Mouse (Mus musculus) granulocyte monocyte progenitor cell, adult 5-6 weeks (primary cell): Measurements from ENCODE around the gene Trcg1. TPM values are rescaled to one million over a fixed set of nuclear protein-coding genes. Genes with fewer than 3 reads are reported as not detected.

ENCODE experiments used
- ATAC-seq: replicated peaks from 2 replicates; pipeline ENCODE4 v1.8.0; 2016; ENCODE audit warnings: mild to moderate bottlenecking, moderate TSS enrichment, inconsistent platforms; ENCODE audit not compliant: poor library complexity, severe bottlenecking
- total RNA-seq, 2 experiments: library from RNA; stranded (forward) in 1 of 2; stranded (reverse) in 1 of 2; fragments of 200-712, 200-1000 nt in 1 of 2; fragments of >200 nt in 1 of 2; fragmentation: Nextera tagmentation in 1 of 2; gene quantifications; 2 replicates each; pipeline ENCODE4 v1.2.3; 2014 to 2017

The Trcg1 gene
- total RNA-seq, 2 experiments from 2014 or later, result not detected

DNA sequence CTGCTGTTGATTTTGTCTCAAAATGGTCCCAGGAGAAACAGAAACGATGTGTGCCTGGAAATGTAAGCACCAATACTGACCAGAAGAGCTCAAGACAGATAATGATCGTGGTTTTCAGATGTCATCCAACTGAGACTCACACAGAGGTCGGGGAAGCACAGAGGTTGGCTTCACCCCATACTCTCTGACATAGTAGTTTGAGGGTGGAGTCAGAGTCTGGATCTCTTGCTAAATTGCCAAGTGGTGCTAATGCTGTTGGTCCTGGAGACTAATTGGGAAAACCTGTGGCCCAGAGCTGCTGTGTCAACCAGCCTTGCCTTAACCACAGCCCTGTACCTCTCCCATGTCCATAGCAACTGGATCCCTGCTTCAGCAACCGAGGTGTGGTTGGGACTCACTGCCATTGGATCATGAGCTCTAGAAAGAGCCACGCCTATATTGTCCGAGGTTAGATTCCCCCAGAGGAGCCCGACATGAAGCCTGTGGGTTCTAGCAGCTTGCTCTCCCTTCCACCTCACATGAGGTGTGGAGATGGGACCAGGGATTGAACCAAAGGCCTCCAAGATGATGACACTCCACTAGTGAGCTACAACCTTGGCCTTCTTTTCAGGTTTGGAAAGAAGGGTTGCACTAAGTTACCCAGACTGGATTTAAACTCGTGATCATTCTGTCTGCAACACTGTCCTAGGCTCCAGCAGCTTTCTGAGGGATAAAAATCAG, 4.7 kb upstream of the Trcg1 start:
- no peak for ATAC-seq

DNA sequence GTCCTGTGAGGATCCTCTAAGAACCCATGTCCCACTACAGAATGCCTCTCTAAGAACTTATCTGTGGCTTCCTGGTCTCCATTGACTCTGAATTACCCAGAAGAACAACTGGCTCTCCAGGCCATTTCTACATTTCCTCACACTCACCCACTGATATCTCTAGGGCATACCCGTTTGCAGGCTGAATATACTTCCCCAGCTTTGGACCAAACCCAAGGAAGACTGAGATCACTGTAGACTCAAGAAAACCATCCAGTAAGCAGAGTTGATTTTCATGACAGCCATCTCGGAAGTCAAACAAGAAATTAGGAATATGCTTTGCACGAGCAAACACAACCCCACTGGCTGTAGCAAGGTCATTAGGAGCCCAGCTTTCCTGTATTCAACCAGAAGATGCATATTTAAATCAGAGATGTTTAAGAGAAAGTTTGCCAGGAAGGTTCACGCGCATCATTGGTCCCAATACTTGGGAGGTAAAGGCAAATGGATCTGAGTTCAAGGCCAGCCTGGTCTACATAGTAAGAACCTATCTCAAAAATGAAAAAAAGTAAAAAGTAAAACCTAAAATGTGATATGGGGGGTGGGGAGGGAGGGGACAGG, 3.9 kb upstream of the Trcg1 start:
- ATAC-seq, result no peak

DNA sequence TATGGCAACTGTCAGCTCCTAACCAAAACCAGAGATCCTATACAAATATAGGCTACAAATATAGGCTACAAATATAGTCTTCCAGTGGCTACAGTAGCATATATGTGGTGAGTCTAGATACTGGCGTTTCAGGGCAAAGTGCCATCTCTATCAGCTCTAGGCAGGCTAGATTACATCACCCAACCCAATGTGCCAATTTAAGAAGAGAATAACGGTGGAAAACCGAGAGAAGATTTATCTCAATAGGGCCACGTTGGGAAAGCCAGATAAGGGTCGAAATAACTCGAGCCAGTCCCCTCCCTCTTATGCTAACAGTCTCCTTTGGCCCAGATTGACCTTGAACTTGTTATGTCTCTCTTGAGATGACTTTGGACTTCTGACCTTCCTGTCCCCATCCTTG, 3.2 kb upstream of the Trcg1 start:
- ATAC-seq, result 0 out of 2 replicates have a peak, but pooled peaks have one; percentile 26

DNA sequence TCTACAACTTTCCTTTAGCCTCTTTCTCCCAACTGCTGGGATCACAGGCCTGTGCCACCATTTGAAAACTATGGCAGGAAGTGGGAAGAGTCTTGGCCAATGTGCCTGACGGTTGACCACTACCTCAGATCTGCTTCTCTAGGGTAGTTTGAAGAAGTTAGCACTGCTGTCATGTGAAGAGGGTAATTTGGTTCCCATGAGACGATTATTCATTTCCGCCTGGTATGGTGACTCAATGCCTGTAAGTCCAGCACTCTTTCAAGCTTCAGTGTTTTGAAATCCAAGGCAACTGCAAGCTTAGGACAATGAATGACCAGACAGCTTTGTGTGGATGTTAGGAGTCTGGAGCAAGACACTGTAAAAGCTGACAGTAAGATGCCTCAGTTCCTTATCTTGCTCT, 2.6 kb upstream of the Trcg1 start:
- ATAC-seq, result peak; percentile 94

DNA sequence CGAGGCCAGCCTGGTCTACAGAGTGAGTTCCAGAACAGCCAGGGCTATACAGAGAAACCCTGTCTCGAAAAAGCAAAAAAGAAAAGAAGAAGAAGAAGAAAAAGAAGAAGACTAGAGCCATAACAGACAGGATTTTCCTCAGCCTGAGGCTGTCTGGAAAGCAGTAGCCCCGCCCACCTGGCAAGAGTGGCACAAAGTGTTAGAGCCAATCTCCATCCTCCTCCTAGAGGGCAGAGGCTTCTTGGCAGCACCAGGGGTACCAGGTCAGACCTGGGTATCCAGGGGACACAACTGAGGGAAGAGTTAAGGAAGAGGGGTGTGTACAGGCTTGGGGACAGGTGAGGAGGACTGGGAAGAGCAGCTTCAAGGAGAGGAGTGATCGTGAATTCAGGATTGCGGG, 1.3 kb downstream of the Trcg1 start:
- no peak for ATAC-seq

DNA sequence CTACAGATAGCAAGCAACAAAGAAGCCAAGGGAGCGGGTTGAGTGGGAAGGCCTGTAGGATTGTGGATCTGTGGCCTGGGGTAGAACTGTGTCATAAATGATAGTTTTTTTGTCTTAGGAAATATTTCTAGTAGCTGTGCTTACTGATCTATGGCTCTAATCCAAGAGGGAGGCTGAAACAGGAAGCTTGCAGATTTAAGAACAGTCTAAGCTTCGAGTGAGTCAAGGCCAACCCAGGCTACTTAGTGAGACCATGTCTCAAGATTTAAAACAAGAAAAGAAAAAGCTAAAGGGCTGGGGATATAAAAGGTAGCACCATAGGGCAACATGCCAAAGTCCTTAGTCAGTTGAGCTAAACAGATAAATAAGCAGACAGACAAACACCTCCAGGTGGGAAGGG, 1.9 kb downstream of the Trcg1 start:
- no peak for ATAC-seq

DNA sequence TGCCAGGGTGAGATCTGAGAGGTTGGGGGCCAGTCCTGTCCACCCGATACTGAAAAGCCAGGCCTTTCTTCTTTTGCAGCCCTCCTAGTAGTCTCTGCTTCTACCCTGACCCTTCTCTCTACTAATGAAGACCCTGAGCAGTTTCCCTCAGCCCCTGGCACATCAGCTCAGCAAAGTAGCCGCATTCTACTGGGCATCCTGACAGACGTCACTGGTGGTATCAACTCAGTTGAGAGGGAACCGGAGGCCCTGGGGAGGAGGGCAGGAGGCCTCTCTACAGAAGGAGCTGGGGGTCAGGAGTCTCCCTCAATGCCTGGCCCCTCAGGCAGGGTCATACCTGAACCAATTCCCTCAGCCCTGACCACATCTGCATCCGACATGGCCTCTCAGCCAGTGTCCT, 4.8 kb downstream of the Trcg1 start:
- ATAC-seq, result no peak

DNA sequence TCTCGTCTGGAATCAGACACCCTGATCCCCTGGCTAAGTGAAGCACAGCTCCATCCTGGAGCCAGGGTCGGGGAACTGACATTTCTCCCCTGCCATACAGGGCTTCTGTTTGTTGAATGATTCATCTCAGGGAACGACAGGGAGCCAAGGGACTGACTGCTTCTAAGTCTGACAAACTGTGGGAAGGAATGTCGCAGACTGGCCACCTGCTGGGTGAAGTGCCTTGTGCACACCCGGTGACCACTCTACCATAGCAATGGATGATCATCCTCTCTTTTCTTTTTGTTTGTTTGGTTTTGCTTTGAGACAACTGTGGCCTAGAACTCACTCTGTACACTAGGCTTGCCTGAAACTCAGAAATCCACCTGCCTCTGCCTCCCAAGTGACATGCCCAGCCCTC, 6.6 kb downstream of the Trcg1 start:
- no peak for ATAC-seq

DNA sequence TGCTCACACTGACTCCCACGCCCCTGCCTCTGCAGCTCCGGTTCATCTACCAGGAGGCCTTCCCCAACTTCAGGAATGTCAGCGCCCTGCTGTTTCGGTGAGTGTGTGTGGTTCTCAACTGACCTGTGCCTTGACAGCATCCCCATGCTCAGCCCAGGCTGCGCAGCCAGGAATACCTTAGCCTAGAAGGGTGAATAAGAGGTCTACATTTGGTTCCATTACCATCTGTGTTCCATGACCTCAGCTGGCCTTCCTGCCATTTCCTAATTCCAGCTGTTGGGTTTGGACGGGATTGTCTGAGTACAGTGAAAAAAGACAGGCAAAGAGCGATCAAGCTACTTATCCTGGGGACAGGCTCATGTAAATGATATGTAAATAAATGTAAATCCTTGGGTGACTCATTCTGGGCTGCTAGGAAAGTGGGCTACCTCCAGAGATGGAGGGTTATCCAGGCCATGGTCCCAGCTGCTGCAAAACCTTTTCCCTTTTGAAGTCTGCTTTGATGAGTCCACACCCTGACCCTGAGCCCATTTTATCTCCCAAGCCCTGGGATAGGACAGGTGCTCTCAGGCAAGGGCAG, 7.8 kb downstream of the Trcg1 start:
- no peak for ATAC-seq

DNA sequence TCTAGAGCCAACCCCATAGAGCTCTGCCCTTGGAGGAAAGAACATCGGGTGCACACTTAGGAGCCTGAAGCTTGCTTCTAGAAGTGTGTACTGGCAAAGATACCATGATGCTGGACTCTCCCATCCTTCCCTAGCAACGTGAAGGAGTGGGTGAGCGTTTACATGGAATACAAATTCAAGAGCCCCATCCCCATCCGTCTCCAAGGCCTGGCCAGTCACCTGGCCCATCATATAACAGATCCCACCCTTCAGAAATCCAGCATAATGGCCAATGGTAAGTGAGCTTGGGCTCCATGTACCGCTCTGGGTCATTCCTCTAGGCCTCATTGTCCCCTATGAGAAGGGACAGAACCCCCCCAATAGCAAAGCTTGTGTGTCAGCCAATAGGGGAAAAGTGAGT, 10.1 kb downstream of the Trcg1 start:
- ATAC-seq, result no peak

DNA sequence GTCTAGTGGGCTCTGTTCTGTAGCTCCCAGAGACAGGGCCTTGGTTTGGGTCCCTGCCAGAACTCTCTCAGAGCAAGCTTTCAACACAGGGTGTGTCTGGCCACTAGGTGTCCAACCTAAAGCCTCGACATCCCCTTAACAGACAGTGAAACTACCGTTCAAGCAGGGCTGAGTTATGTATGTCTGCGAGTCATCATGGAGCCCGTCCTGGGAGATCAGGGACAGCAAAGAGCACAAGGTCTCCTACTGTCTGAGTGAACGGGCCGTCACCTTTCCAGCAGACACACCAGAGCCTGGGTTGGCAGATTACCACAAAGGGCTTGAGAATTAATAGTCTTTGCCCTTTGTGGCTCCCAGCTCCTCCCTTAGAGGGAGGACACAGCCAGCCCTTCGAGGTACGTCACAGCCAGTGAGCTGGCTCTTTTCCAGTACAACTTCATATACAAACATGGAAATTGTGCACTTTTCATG, 10.9 kb downstream of the Trcg1 start:
- ATAC-seq, result peak; percentile 63

DNA sequence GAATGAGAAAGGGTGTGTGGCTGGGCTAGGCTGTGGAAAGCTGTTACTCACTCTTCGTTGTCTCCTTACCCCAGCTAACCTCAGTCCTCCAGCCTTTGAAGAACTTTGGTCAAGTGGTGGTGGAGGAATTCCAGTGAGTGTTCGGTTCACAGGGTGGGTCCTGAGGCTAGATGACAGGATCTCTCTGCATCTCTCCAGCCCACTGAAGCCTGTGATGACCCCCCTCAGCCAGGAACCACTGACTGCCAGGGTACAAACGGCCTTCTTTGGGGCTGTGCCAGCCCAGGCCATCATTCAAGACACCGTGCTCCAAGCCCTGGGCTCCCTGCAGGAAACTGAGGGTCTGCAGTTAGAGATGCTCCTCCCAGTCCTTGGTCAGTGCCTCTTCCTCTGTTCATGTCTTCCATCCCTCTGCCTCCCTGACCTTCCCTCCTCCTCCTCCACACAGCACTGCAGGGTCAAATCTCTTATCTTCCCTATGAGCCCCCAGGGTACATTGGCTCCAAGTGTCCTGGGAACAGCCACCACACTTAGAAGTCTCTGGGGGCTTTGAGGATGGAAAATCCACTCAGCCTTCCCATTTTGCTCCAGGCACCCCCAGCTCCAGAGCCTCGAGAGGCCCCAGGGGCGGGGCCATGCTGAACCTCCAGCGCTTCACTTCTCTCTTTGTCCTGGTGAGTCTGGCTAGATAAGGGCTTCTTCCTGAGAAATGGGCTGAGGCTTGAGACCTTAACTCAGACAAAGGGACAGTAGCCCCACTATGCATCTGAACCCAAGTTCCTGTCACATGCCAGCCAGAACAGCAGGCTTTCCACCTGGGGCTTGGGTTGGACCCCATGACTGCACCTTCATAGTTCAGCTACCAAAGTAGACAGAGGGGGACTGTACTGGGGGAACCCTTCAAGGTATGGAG, 11.9 kb downstream of the Trcg1 start:
- no peak for ATAC-seq

DNA sequence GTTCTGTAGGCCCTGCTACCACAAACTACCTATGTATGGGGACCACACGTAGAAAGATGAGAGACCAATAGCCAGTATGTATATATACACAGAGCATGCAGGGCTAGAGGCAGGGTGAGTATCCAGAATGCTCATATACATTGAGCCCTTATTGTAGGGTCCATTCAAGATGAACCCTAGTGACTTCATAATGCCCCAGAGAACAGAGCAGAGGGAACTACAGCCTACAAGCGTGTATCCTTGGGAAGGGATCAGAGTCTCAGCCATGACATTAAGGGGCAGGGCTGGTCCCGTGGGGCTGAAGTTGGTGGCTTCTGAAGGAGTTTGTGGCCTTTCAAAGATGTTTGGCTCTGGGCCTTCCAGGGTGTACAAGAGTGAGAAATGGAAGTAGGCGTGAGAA, 13.7 kb downstream of the Trcg1 start:
- ATAC-seq, result no peak

DNA sequence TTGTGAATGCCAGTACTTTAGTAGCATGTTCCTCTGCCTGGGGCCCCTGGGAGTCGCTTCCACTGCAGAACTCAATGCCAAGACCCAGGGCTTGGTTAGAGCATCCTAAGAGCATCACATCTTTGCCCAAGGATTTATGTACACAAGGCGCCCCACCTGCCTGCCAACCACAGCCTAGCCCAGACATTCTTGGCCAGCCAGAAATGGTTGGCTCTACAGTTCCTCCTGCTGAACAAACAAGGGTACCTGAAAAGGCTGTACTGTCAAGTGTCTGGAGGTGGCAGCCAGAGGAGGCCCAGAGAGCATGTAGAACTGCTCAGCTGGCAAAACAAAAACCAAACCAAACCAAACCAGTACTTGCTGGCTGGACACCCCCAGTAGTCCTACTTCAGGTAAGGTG, 14.8 kb downstream of the Trcg1 start:
- ATAC-seq, result no peak

DNA sequence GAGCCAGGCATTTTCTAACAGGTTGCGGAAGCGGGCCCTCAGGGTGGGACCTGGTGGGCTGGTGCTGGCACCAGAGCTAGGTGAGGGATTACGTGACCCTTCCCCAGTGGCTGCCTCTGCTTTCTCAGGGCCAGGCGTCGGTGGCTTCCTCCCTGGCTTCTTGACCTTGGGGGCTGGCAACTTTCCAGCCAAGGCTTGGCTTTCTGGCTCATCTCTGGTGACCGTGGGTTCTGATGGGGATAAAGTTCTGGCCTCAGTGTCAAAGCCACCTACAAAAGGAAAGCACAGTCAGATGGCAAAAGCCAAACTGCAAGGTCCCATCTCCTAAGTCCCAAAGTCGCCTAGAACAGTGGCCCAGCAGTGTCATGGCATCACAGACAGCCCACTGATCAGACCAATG, 17.7 kb downstream of the Trcg1 start:
- no peak for ATAC-seq

DNA sequence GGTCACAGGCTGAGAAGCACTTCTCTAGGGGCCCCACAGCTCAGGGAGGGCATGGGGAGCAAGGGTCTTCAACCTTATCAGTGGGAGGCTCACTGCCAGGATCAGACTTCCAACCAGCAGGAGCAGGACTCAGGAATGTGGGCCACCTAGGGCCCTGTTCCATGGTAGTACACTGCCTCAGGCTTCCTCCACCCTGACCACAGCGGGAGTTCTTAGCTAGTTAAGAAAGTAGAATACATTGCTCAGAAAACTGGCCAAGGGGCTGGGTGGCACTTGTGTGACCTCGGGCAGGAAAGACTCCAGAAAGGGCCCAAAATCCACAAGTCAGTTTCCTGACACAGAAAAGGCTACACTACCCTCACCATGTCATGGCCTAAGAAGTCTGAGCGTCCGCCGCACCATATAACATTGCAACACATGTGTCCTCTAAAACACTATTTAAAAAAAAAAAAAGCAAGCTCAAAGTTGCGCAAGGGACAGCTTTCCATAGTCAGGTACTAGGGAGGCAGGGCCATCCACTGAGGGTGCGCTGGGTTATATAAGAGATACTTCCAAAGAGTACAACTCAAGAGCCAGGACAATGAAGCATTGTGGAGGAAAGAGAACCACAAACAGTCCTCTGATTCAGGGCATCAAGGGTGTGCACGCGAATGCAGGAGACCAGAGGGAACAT, 18.6 kb downstream of the Trcg1 start:
- peak; percentile 38 for ATAC-seq

DNA sequence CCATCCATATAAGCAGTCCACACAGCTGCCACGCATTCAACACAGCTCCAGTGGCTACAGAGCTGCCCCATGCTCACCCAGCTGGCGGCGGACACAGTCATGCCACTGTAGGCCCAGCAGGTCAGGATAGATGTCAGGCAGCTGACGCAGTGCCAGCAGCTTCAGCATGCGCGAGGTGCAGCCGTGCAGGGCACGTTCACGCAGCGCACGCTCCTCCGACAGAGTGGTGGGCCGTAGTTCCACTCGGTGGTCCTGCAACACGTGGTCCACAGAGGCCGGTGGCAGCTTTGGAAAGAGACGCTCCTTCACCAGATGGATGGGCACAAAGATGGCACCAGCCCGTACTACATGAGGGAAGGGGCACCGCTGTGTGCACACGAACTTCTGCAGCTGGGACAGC, 20.0 kb downstream of the Trcg1 start:
- no peak for ATAC-seq

DNA sequence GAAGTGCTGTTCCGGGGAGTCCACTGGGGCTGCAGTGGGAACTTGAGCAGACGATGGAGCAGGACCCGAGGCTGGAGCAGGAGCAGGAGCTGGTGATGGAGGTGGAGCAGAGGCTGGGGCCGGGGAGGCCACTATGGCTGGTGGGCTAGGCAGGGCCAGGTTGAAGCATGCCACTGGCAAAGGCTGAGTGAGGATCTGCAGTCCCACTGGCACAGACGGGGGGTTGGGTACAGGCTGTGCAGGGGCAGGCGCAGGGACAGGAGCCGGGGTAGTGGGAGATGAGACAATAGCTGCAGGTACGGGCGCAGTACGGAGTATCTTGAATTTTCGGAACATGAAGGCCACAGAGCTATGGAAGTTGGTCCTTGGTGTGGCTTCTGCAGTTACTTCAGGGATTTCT, 20.5 kb downstream of the Trcg1 start:
- no peak for ATAC-seq

DNA sequence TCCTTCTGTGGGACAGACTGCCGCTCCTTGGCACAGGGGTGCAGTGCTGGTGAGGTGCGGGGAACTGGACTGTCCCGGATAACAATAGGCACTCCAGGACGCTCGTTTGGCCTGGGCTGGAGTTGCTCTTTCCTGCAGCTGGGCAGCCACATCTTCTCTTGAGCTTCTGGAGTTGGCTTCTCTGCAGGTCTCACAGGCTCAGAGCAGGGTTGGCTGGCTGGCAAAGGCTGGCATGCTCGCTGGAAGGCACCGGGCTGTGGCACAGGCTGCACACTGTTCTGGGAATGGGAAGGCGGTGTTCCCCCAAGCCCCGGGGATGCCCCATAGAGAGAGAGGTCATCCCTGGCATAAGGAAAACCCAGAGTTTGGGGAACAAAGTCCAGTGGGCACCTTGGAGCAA, 21.3 kb downstream of the Trcg1 start:
- no peak for ATAC-seq

DNA sequence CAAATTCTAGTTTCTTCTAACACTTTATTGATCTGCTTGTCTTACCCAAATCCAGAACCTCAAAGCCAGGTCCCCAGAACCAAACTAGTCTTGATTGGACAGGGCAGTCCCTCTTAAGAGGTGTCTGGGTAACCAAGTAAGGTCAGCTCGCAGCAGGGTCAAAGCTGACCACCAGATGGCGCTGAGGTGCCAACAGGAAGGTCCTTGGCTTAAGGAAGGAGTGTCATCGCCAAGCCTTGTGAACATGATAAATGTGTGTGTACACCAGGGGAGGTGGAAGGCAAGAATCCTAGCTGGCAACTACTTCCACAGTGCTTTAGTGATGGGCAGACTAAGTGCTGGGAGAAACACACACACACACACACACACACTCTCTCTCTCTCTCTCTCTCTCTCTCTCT, 23.4 kb downstream of the Trcg1 start:
- ATAC-seq, result peak; percentile 57
